Mouse (Mus musculus) cerebellum, postnatal 36 days (tissue): ENCODE measurements around the gene Dmrtc1c1.
"Not testable (repeated sequence)": the region's sequence is repeated elsewhere in the genome, so short reads cannot be mapped to it uniquely, and the experiment has no call there.

Experiments
- DNase-seq, 2 experiments: peaks; one replicate each; pipeline ENCODE4 v3.0.0; 2021 to 2022; ENCODE audit warnings: mixed read lengths in 2 of 2

Gene Dmrtc1c1

DNA sequence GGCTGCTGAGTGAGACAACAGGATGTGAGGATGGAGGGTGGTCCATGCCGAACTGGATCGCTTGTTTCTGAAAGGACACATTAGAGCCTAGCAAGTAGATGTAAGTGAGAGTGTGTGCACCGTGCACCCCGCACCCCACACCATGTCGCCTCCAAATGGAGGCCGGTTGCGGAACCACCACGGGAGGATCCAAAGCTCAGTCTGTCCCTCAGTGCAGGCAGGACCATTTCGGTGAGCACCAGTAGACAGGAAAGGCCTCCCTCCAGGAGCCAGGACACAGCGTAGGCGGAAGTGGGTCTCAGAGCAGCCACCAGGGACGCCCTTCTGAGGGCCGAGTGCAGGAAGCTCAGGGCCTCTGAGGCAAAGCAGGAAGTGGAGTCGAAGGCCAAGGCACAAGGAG lies at the start of gene Dmrtc1c1:
Gene Dmrtc1c1, plus strand, starts transcription at position 301 of the 400 bp plus-strand sequence.
- not testable (repeated sequence) for DNase-seq

GRCm38 (mm10) chrX:102765878-102766277 lies 36.9 kb upstream of the Dmrtc1c1 start:
- no peak for DNase-seq

- DNase-seq: no peak
Observed at GRCm38 (mm10) chrX:102812311-102812710, 9.5 kb downstream of the Dmrtc1c1 start.

DNA sequence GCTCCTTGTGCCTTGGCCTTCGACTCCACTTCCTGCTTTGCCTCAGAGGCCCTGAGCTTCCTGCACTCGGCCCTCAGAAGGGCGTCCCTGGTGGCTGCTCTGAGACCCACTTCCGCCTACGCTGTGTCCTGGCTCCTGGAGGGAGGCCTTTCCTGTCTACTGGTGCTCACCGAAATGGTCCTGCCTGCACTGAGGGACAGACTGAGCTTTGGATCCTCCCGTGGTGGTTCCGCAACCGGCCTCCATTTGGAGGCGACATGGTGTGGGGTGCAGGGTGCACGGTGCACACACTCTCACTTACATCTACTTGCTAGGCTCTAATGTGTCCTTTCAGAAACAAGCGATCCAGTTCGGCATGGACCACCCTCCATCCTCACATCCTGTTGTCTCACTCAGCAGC lies 51.8 kb downstream of the Dmrtc1c1 start, which contains the start of gene Dmrtc1c2:
Gene Dmrtc1c2, minus strand, starts transcription at position 101 of the 400 bp plus-strand sequence.
- DNase-seq: not testable (repeated sequence)
